Mouse (Mus musculus) liver, embryonic 15.5 days (tissue): Measurements from ENCODE around the gene Mnt. TPM values are rescaled to one million over a fixed set of nuclear protein-coding genes. Genes with fewer than 3 reads are reported as not detected.

ENCODE experiments used
- ATAC-seq: fragments of 200-750 bp; cut with Nextera tagmentation; 2 replicates; pipeline ENCODE4 v1.8.0; 2017; ENCODE audit warnings: moderate number of reproducible peaks, mild to moderate bottlenecking, moderate library complexity; ENCODE audit not compliant: insufficient read depth
- H3K27ac ChIP-seq: fragments of 300-500 bp; sonication (generic); replicated peaks from 2 replicates; pipeline ENCODE4 v1.5.1; 2015; ENCODE audit warnings: mild to moderate bottlenecking, inconsistent platforms
- H3K27me3 ChIP-seq: fragments of 300-500 bp; sonication (generic); 2 replicates; pipeline ENCODE4 v1.6.1; 2015; ENCODE audit warnings: mild to moderate bottlenecking, inconsistent platforms
- H3K36me3 ChIP-seq: fragments of 300-500 bp; sonication (generic); replicated peaks from 2 replicates; pipeline ENCODE4 v1.6.1; 2015; ENCODE audit warnings: moderate library complexity, mild to moderate bottlenecking, inconsistent platforms
- H3K4me1 ChIP-seq: fragments of 300-500 bp; sonication (generic); replicated peaks from 2 replicates; pipeline ENCODE4 v1.6.1; 2015; ENCODE audit warnings: inconsistent platforms
- H3K4me2 ChIP-seq: fragments of 300-500 bp; sonication (generic); 2 replicates; pipeline ENCODE4 v1.6.1; 2015; ENCODE audit warnings: moderate library complexity, mild to moderate bottlenecking, inconsistent platforms
- H3K4me3 ChIP-seq: fragments of 300-500 bp; sonication (generic); replicated peaks from 2 replicates; pipeline ENCODE4 v1.5.1; 2015; ENCODE audit warnings: mild to moderate bottlenecking, inconsistent platforms
- H3K9ac ChIP-seq: fragments of 300-500 bp; sonication (generic); 2 replicates; pipeline ENCODE4 v1.6.1; 2015; ENCODE audit warnings: moderate library complexity, mild to moderate bottlenecking, inconsistent platforms
- H3K9me3 ChIP-seq: fragments of 300-500 bp; sonication (generic); replicated peaks from 2 replicates; pipeline ENCODE4 v1.6.1; 2016; ENCODE audit warnings: inconsistent platforms
- WGBS: fragments of 180-500 bp; shearing (Covaris S2); methylation state at CpG from one replicate; pipeline ENCODE4 v1.1.7; 2015; ENCODE audit warnings: mixed read lengths; ENCODE audit not compliant: insufficient replicate concordance; 5-methylcytosine and 5-hydroxymethylcytosine counted together
- microRNA-seq: library from miRNA; unstranded; fragments of <30 nt; microRNA quantifications from one replicate; pipeline ENCODE4, GENCODE M21; 2016
- polyA plus RNA-seq: library from polyadenylated mRNA; unstranded; fragments of >200 nt; fragmentation: Nextera tagmentation; extraction: Ambion mirVana; gene quantifications from 2 replicates; pipeline ENCODE4 v1.2.1, GENCODE M21; 2015

Mnt gene
- polyA plus RNA-seq, 1 experiment from 2014 or later = 1.4 TPM

GRCm38 (mm10) chr11:74870991-74871622 lies 40.4 kb downstream of the Mnt start:
- no peak overlapping the region for H3K4me2 ChIP-seq
- 60% methylated on average over 12 of the region's 12 CpGs for WGBS
- H3K4me3 ChIP-seq = no peak overlapping the region
- H3K27me3 ChIP-seq = no peaks in the 10 kb centered on the region
- no peak overlapping the region for H3K27ac ChIP-seq
- ATAC-seq = no peak
- no peaks in the 10 kb centered on the region for H3K36me3 ChIP-seq
- H3K9me3 ChIP-seq = no peaks in the 10 kb centered on the region
- H3K9ac ChIP-seq = no peak overlapping the region
- H3K4me1 ChIP-seq = no peaks in the 10 kb centered on the region

GRCm38 (mm10) chr11:74874630-74875029 lies 43.9 kb downstream of the Mnt start:
- H3K4me1 ChIP-seq = 0 out of 2 replicates have a peak, but pooled peaks cover 2% of the 10 kb centered on the region
- ATAC-seq = no peak
- 57% methylated on average over 3 of the region's 3 CpGs for WGBS
- no peaks in the 10 kb centered on the region for H3K9me3 ChIP-seq
- H3K4me3 ChIP-seq = no peak overlapping the region
- no peak overlapping the region for H3K9ac ChIP-seq
- no peaks in the 10 kb centered on the region for H3K36me3 ChIP-seq
- no peak overlapping the region for H3K27ac ChIP-seq
- H3K27me3 ChIP-seq = no peaks in the 10 kb centered on the region
- H3K4me2 ChIP-seq = no peak overlapping the region

- Histone ChIP-seq H3K4me1 (0 out of 2 replicates have a peak, but pooled peaks cover 7% of the 10 kb centered on the region), H3K4me2 (no peak overlapping the region), H3K4me3 (no peak overlapping the region), H3K27ac (no peak overlapping the region), H3K36me3 (no peaks in the 10 kb centered on the region), H3K9me3 (no peaks in the 10 kb centered on the region), H3K27me3 (no peaks in the 10 kb centered on the region), H3K9ac (no peak overlapping the region)
- no peak for ATAC-seq
- WGBS = 20% methylated on average over 9 of the region's 9 CpGs
Observed at GRCm38 (mm10) chr11:74876801-74877200, 46.1 kb downstream of the Mnt start.

GRCm38 (mm10) chr11:74880999-74881398 lies 50.3 kb downstream of the Mnt start:
- H3K9ac ChIP-seq = no peak overlapping the region
- no peaks in the 10 kb centered on the region for H3K9me3 ChIP-seq
- no peaks in the 10 kb centered on the region for H3K27me3 ChIP-seq
- no peaks in the 10 kb centered on the region for H3K36me3 ChIP-seq
- no peak overlapping the region for H3K4me2 ChIP-seq
- H3K4me1 ChIP-seq = 0 out of 2 replicates have a peak, but pooled peaks cover 8% of the 10 kb centered on the region
- no peak overlapping the region for H3K4me3 ChIP-seq
- no peak overlapping the region for H3K27ac ChIP-seq
- ATAC-seq = no peak
- WGBS = 80% methylated on average over 9 of the region's 9 CpGs

GRCm38 (mm10) chr11:74881979-74882378 lies 51.3 kb downstream of the Mnt start:
- Histone ChIP-seq H3K4me2 (no peak overlapping the region), H3K9ac (no peak overlapping the region), H3K9me3 (no peaks in the 10 kb centered on the region), H3K36me3 (no peaks in the 10 kb centered on the region), H3K4me1 (0 out of 2 replicates have a peak, but pooled peaks cover 6% of the 10 kb centered on the region), H3K4me3 (no peak overlapping the region), H3K27me3 (no peaks in the 10 kb centered on the region), H3K27ac (no peak overlapping the region)
- WGBS = 78% methylated on average over 14 of the region's 14 CpGs
- no peak for ATAC-seq

GRCm38 (mm10) chr11:74883098-74883497 lies 52.4 kb downstream of the Mnt start:
- no peak overlapping the region for H3K9ac ChIP-seq
- no peak for ATAC-seq
- no peak overlapping the region for H3K4me3 ChIP-seq
- no peaks in the 10 kb centered on the region for H3K9me3 ChIP-seq
- H3K36me3 ChIP-seq = no peaks in the 10 kb centered on the region
- no peaks in the 10 kb centered on the region for H3K27me3 ChIP-seq
- 86% methylated on average over 10 of the region's 10 CpGs for WGBS
- no peak overlapping the region for H3K4me2 ChIP-seq
- H3K4me1 ChIP-seq = 0 out of 2 replicates have a peak, but pooled peaks cover 6% of the 10 kb centered on the region
- no peak overlapping the region for H3K27ac ChIP-seq

- no peak overlapping the region for H3K27ac ChIP-seq
- H3K27me3 ChIP-seq = no peaks in the 10 kb centered on the region
- no peak overlapping the region for H3K4me3 ChIP-seq
- WGBS = 80% methylated on average over 4 of the region's 4 CpGs
- peaks cover 3% of the 10 kb centered on the region for H3K36me3 ChIP-seq
- H3K4me1 ChIP-seq = peaks cover 31% of the 10 kb centered on the region
- no peak for ATAC-seq
- no peak overlapping the region for H3K4me2 ChIP-seq
- H3K9ac ChIP-seq = no peak overlapping the region
- H3K9me3 ChIP-seq = no peaks in the 10 kb centered on the region
Observed at GRCm38 (mm10) chr11:74894619-74895018, 63.9 kb downstream of the Mnt start.

Small RNAs within 50 kb of the gene (microRNA-seq; reads per million reads assigned to microRNA genes)
- not detected for gene Mir6926

Other genes starting within 250 kb of the Mnt start
- gene Rap1gap2, start 220.0 kb upstream of the Mnt start, polyA plus RNA-seq = 0.76 and 0.81 TPM in 2 replicates
- 13.7 and 17.7 TPM in 2 replicates for gene Ccdc92b, start 211.3 kb upstream of the Mnt start, polyA plus RNA-seq
- 27.9 and 34.5 TPM in 2 replicates for gene Cluh, start 181.4 kb upstream of the Mnt start, polyA plus RNA-seq
- 25.4 and 29.4 TPM in 2 replicates for gene Pafah1b1, start 106.2 kb upstream of the Mnt start, polyA plus RNA-seq
- 18.4 and 19.5 TPM in 2 replicates for gene Mettl16, start 60.1 kb upstream of the Mnt start, polyA plus RNA-seq
- gene Sgsm2, start 66.1 kb downstream of the Mnt start, polyA plus RNA-seq = 1.2 TPM in 2 replicates
- gene Tsr1, start 67.2 kb downstream of the Mnt start, polyA plus RNA-seq = 19.7 and 20.0 TPM in 2 replicates
- 4.5 and 4.7 TPM in 2 replicates for gene Smg6, start 94.9 kb downstream of the Mnt start, polyA plus RNA-seq
- 3.6 and 4.4 TPM in 2 replicates for gene Srr, start 95.0 kb downstream of the Mnt start, polyA plus RNA-seq